Mouse (Mus musculus) gastrocnemius, adult 18-20 months (tissue): ENCODE data around the gene Mertk. TPM values are rescaled to one million over a fixed set of nuclear protein-coding genes. Genes with fewer than 3 reads are reported as not detected.
"Not testable (repeated sequence)": the region's sequence is repeated elsewhere in the genome, so short reads cannot be mapped to it uniquely, and the experiment has no call there.

Experiments used
- DNase-seq: peaks from one replicate; pipeline ENCODE4 v3.0.0; 2021; ENCODE audit warnings: low spot score
- long read RNA-seq, 2 experiments: library from polyadenylated mRNA; stranded (forward); transcript quantifications; one replicate each; pipeline ENCODE4 v2.0.0; 2021
- total RNA-seq, 2 experiments: library from RNA; stranded (reverse); gene quantifications; 2 replicates each; pipeline ENCODE4 v1.2.3; 2021

The Mertk gene
- 1 to 10 TPM; 2.2 to 2.8 TPM for total RNA-seq
- long read RNA-seq, experiment 1, full-length matches to known transcripts: 1 of 2 reads
- long read RNA-seq, experiment 1, partial matches to known transcripts: 1 of 2 reads
- long read RNA-seq, experiment 1, other reads (novel, unspliced or antisense): 0 of 2 reads
- long read RNA-seq, experiment 2, full-length matches to known transcripts: 2 of 2 reads
- long read RNA-seq, experiment 2, partial matches to known transcripts: 0 of 2 reads
- long read RNA-seq, experiment 2, other reads (novel, unspliced or antisense): 0 of 2 reads

- DNase-seq: peak; percentile 86
These were observed at the start of gene Mertk for GRCm38 (mm10) chr2:128698693-128699181. Gene Mertk, plus strand, starts transcription at chr2:128698956.

- no peak for DNase-seq
These were observed 18.1 kb upstream of the Mertk start for GRCm38 (mm10) chr2:128680661-128681060.

DNA sequence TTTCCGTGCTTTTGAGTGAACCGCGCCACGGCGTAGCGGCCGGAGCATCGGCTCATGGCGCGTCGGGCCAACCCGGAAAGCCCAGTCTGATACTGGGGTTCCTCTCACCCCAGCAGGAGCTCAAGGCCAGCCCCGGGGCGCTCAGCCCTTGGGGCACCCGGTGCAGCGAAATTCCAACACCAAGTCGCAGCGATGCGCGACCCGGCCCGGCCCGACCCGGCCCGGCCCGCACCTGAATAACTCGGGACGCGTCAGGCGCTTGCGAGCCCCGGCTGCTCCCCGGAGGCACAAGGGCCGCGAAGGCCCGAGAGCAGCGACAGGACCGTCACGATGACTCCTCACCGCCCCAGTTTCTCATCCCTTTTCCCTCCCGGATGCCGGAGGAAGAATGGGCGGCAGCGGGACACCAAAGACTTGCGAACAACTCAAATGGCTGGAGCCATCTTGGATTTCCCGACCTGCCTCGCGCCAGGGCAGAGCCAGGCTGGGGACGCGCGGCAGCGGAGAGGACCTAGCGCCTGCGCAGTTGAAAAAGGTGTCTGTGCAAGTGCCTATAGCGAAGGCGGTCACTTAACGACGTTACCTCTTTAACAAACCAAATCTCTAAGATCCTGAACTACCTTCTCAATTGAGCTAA, 11.7 kb upstream of the Mertk start, which contains the start of gene Anapc1:
Gene Anapc1 (minus strand): TSS at position 471 of the 637 bp plus-strand sequence.
- DNase-seq: peak; percentile 87

GRCm38 (mm10) chr2:128687558-128688120, 11.1 kb upstream of the Mertk start:
- no peak for DNase-seq

- DNase-seq: no peak
These were observed 6.4 kb upstream of the Mertk start for GRCm38 (mm10) chr2:128692336-128692735.

DNA sequence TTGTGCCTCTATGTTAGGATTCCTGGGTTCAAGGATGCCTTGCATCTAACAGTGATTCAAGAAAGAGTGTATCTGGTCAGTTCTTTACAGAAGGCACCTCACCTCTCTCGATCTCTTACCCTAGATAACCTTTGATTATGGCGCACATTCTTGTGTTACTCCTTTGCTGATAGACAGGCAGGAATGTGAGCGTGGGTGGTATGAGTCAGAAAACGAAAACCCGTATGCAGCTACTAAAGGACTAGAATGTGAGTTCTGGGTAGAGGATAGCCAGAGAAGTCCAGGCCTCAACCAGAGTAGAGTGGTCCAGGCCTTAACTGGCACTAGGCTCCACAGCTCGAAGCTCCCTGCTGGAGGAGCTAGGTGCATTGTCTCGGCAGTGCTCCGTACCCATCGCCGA, 6.0 kb upstream of the Mertk start:
- no peak for DNase-seq

DNA sequence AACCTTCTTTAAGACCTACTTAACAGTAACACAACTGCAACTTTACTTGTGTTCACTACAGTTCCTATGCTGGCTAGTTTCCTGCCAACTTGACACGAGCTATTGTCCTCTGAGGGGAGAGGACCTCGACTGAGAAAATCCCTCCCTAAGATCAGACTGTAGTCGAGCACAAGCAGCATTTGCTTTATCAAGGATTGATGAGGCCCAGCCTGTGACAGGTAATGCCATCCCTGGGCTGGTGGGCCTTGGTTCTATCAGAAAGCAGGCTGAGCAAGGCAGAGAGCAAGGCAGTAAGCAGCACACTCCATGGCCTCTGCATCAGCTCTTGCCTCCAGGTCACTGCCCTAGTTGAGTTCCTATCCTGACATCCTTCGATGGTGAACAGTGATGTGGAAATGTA, 5.5 kb upstream of the Mertk start:
- no peak for DNase-seq

DNA sequence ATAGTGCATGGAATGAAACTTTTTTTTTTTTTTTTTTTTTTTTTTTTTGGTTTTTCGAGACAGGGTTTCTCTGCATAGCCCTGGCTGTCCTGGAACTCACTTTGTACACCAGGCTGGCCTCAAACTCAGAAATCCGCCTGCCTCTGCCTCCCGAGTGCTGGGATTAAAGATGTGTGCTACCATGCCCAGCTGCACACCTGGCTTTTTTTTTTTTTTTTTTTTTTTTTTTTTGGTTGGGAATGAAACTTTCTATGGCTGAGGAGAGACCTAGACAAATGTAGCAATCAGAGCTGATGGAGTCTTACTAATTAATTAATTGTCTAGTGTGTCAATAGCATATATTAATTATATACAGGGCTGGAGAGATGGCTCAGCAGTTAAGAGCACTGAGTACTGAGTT, 4.9 kb upstream of the Mertk start:
- DNase-seq: not testable (repeated sequence)

- DNase-seq: no peak
These were observed 4.2 kb upstream of the Mertk start for GRCm38 (mm10) chr2:128694548-128694947.

- DNase-seq: no peak
These were observed 2.3 kb upstream of the Mertk start for GRCm38 (mm10) chr2:128696426-128696825.

DNA sequence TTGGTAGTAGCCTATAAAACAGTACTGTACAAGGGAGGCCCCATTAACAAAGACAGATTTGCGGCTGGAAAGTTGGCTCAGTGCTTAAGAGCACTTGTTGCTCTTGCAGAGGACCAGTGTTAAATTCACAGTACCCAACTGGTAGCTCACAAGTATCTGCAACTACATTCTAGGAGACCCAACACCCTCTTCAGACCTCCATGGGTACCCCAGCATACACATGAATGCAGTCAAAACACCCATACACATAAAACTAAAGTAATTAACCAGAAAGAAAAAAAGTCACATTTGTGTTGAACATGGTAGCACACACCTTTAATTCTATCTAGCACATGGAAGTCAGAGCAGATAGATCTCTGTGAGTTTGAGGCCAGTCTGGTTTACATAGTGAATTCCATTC, 1.7 kb upstream of the Mertk start:
- no peak for DNase-seq

GRCm38 (mm10) chr2:128697566-128697965, 1.2 kb upstream of the Mertk start:
- DNase-seq: no peak

DNA sequence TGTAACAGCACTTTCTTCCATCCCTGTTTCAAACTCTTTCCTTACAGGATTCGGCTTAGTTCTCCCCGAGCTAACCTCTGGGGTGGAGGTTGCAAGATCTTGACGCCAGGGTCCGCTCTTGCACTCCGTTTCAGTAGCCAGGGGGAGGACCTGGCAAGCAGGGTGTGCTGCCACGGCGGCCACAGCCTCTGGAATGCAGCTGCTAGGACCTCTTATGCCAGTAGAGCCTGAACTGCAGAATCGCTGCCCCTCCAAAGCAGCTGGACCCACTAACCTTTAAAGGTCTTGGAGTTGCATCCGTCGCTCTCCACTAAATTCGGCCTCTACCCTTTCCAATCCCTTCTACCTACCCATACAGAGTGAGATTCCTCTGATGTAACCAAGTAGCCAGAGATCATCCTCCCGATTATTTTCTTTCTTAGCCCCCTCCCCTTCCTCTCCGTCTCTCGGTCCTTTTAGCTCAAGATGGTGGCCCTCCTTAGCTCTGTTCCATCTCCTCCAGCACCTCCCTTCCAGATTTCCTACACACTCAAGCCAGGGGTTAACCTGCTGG, 540 bp upstream of the Mertk start:
- peak; percentile 86 for DNase-seq

- DNase-seq: peak; percentile 24
These were observed 587 bp downstream of the Mertk start for GRCm38 (mm10) chr2:128699201-128699885.

DNA sequence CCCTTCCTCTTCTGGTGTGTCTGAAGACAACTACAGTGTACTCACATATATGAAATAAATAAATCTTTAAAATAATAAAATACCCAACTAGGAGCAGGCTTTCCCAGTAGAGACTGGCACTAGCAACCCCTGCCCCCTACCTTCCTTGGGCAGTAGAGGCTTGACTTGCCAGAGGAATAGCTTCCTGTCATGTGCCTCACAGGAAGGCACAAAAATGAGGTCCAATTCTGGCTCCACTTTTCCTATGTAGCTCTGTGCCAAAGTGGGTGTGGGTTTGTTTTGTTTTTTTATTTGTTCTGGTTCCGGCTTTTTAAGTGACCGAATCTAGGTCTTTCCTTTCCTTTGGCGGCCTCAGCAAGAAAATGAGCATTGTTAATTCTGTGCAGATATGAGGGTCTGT, 5.7 kb downstream of the Mertk start:
- DNase-seq: peak; percentile 5

DNA sequence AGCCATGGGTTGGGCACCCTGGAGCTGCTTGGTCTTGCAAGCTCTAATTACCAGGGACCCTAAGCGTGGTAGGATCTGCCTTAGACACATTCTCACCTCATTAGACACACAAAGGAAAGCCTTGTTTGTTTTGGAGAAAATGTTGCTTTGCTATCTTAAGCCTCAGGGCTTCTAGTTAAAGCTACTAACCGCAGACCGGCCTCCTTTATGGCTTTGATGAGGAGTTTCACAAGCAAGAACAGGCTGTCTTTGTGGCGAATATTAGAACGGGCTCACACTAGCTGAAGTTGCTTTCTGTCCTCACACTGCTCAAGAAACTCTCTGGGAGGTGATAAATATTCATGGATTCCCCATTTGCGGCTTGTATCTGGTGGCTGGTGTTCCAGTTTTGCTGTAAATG, 10.5 kb downstream of the Mertk start:
- no peak for DNase-seq

DNA sequence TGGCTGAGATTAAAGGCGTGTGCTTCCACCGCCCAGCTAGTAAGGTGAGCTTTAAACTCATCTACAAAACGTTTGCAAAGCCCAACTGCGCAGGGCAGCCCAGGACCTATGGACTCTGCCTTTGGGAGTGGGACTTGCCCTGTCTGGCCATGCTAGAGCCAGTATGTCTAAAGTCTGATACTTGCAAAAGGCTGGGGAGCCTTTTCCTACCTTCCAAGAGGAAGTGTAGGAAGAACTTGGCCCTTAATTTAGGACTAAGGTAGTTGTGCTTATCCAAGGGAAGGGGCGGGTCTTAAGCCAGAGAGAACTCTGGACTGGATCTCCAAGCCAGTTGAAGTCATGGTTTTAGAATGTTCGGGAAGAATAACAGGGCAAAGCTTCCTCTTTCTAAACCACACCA, 11.9 kb downstream of the Mertk start:
- no peak for DNase-seq

DNA sequence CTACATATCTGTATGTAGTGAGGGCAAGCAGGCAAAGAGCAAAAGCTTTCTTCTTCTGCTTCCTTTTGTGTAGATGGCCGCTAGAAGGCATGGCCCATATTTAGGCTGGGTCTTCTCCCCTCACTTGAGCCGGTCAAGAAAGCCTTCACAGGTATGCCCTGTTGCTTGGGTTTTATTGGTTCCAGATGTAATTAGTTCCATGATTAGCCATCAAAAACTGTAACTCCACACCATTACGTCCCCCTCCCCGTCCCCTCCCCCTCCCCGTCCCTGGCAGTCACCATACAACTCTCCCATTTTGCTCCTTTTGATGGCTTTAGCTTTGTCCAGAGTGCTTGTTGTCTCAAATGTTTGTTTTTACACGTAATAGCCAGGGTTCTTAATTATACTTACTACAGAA, 14.2 kb downstream of the Mertk start:
- no peak for DNase-seq

GRCm38 (mm10) chr2:128713548-128714003, 14.8 kb downstream of the Mertk start:
- DNase-seq: no peak

GRCm38 (mm10) chr2:128714724-128715241, 16.0 kb downstream of the Mertk start:
- no peak for DNase-seq

DNA sequence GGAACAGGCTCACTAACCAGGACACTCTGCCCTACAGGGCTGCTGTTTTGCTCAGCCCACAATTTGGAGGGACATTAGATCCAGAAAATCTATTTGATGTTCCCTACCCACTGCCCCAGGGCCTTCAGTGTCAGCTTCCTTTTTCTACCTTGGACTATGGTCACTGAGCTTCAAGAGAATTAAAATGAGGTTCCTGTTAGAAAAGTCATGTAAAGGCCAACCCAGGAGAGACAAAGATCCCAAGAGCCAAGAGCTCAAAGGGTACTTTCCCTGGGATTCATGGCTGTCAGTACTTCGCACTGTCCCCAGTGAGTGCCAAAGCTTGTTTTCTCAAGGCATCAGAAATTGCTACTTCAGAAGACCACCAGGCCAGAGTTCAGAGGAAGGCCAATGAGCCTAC, 17.2 kb downstream of the Mertk start:
- DNase-seq: no peak
